Mouse (Mus musculus): ENCODE results near the gene Adra2b. TPM values are rescaled to one million over a fixed set of nuclear protein-coding genes. Genes with fewer than 3 reads are reported as not detected.

Adra2b gene
- not detected in 2 replicates for total RNA-seq (2014; fragmentation: Nextera tagmentation)
- not detected in 2 replicates for total RNA-seq (2017)

GRCm38 (mm10) chr2:127362459-127363281 lies at the start of gene Adra2b:
Adra2b (plus strand) TSS chr2:127363208.
- peak; percentile 77 for ATAC-seq (replicated peaks; ENCODE audit: low FRiP score, low TSS enrichment, poor library complexity, severe bottlenecking)

- ATAC-seq (replicated peaks; ENCODE audit: low FRiP score, low TSS enrichment, poor library complexity, severe bottlenecking) = no peak
Measured at GRCm38 (mm10) chr2:127313878-127314277, 49.1 kb upstream of the Adra2b start.

- ATAC-seq (replicated peaks; ENCODE audit: low FRiP score, low TSS enrichment, poor library complexity, severe bottlenecking) = no peak; the same call in 1 of the 2 replicates
Measured at GRCm38 (mm10) chr2:127314467-127315154, 48.4 kb upstream of the Adra2b start.

GRCm38 (mm10) chr2:127315155-127315470 lies 47.9 kb upstream of the Adra2b start:
- no peak for ATAC-seq (replicated peaks; ENCODE audit: low FRiP score, low TSS enrichment, poor library complexity, severe bottlenecking)

- ATAC-seq (replicated peaks; ENCODE audit: low FRiP score, low TSS enrichment, poor library complexity, severe bottlenecking) = no peak
Measured at GRCm38 (mm10) chr2:127316431-127316830, 46.6 kb upstream of the Adra2b start.

- no peak for ATAC-seq (replicated peaks; ENCODE audit: low FRiP score, low TSS enrichment, poor library complexity, severe bottlenecking)
Measured at GRCm38 (mm10) chr2:127318136-127318535, 44.9 kb upstream of the Adra2b start.

GRCm38 (mm10) chr2:127319071-127319470 lies 43.9 kb upstream of the Adra2b start:
- no peak for ATAC-seq (replicated peaks; ENCODE audit: low FRiP score, low TSS enrichment, poor library complexity, severe bottlenecking)

GRCm38 (mm10) chr2:127322671-127323285 lies 40.2 kb upstream of the Adra2b start:
- ATAC-seq (replicated peaks; ENCODE audit: low FRiP score, low TSS enrichment, poor library complexity, severe bottlenecking) = no peak

GRCm38 (mm10) chr2:127323667-127324066 lies 39.3 kb upstream of the Adra2b start:
- ATAC-seq (replicated peaks; ENCODE audit: low FRiP score, low TSS enrichment, poor library complexity, severe bottlenecking) = no peak

GRCm38 (mm10) chr2:127324456-127324855 lies 38.6 kb upstream of the Adra2b start:
- ATAC-seq (replicated peaks; ENCODE audit: low FRiP score, low TSS enrichment, poor library complexity, severe bottlenecking) = no peak

GRCm38 (mm10) chr2:127328090-127328851 lies 34.7 kb upstream of the Adra2b start:
- peak; percentile 58 for ATAC-seq (replicated peaks; ENCODE audit: low FRiP score, low TSS enrichment, poor library complexity, severe bottlenecking)

GRCm38 (mm10) chr2:127332807-127333570 lies 30.0 kb upstream of the Adra2b start:
- no peak for ATAC-seq (replicated peaks; ENCODE audit: low FRiP score, low TSS enrichment, poor library complexity, severe bottlenecking)

GRCm38 (mm10) chr2:127333945-127334603 lies 28.9 kb upstream of the Adra2b start:
- ATAC-seq (replicated peaks; ENCODE audit: low FRiP score, low TSS enrichment, poor library complexity, severe bottlenecking) = no peak

GRCm38 (mm10) chr2:127335078-127335541 lies 27.9 kb upstream of the Adra2b start:
- ATAC-seq (replicated peaks; ENCODE audit: low FRiP score, low TSS enrichment, poor library complexity, severe bottlenecking) = no peak

GRCm38 (mm10) chr2:127335767-127336496 lies 27.1 kb upstream of the Adra2b start, which contains the start of gene Dusp2:
Dusp2 (plus strand) TSS chr2:127336159.
- peak; percentile 46 for ATAC-seq (replicated peaks; ENCODE audit: low FRiP score, low TSS enrichment, poor library complexity, severe bottlenecking)

GRCm38 (mm10) chr2:127336497-127336832 lies 26.5 kb upstream of the Adra2b start:
- ATAC-seq (replicated peaks; ENCODE audit: low FRiP score, low TSS enrichment, poor library complexity, severe bottlenecking) = no peak

GRCm38 (mm10) chr2:127336885-127337284 lies 26.1 kb upstream of the Adra2b start:
- ATAC-seq (replicated peaks; ENCODE audit: low FRiP score, low TSS enrichment, poor library complexity, severe bottlenecking) = no peak

- peak; percentile 53 for ATAC-seq (replicated peaks; ENCODE audit: low FRiP score, low TSS enrichment, poor library complexity, severe bottlenecking)
Measured at GRCm38 (mm10) chr2:127337531-127337930, 25.5 kb upstream of the Adra2b start.

Measured in megakaryocyte-erythroid progenitor cell, adult 5-6 weeks (primary cell).